Mouse (Mus musculus) kidney, postnatal 25 days (tissue): ENCODE measurements at regions not wholly inside any gene's neighbourhood (a gene's known extent, or its start where the extent isn't known, plus 50 kb on each side); places are given as distances from the start of the nearest gene placed in this dataset.

Source experiments
- DNase-seq, 2 experiments: peaks; one replicate each; pipeline ENCODE4 v3.0.0; 2021; ENCODE audit warnings: mixed read lengths in 2 of 2

DNA sequence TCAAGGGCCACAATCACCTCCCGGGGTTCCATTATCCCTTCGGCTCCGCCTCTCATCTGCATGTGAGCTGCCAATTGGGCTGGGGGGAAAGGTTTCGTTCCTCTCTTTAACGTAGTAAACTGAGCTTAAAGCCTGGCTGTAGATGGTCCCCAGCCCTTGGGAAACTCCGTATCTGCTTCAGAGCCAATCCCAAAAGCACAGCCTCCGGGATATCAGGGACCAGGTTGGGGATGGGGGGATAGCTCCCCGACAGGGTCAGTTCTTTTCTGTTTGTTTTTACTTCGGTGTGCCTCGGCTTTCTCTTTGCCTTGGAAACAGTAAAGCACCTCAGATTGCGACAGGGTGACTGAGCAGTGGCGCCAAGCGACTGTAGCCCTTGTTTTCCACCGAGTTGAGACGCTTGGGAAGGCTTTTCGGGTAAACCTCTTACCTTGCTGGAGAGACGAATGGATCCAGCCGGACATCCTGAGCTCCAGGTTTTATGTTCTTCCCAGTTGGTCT, 64.5 kb downstream of the Tfap2c start:
- DNase-seq, result peak in 1 of 2 experiments; percentile 1

DNA sequence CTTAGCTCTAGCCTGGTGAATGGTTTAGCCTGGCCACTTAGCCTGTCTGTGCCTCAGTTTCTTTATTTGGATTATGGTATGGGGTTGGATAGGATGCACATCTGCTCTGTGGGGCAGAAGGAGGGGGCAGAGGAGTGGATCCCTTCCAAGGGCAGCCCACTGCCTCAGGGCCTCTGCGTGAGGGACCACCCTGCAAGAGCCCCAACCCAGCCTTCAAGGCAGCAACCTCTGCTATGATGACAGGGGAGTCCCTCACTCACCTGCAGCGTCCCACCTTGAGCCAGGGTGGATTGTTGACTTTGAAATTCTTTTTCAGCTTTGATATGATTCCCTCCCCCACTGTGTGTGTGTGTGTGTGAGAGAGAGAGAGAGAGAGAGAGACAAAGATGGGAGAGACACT, 65.8 kb downstream of the Tfap2c start:
- no peak for DNase-seq

DNA sequence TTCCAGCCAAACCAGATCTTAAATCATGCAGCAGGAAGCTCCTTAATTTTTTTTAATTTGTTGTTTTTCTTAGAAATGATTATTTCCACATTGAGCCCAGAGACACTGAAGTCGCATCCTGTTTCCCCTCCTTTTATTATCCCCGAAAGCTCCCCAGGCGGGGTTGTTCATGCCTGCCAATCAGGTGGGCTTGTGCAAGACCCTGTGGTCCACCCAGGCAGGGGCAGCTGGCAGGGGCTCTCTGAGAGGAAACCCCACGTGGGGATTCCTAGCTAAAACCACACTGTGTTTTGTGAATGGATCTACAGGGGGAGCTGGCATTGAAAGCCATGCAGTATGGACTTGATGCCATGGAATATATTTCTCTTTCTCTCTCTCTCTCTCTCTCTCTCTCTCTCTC, 66.2 kb downstream of the Tfap2c start:
- DNase-seq, result no peak

DNA sequence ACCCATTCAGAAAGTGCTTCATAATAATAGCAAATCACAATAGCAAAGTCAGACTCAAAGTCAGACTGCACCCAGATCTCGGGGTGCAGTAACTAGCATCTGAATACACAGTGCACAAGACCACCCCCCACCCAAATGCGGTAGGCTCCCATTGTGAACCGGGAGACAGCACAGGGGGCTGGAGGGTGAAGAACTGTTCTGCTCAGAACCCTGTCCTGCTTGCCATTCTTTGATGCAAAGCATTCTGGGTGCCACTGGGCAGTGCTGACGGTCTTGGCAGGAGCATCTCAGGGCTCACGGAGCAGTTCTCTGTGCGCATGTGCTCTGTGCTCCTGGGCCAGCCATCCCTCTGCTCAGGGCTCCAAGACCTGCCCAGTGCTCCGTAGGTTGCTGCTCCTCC, 69.8 kb downstream of the Tfap2c start:
- no peak for DNase-seq

DNA sequence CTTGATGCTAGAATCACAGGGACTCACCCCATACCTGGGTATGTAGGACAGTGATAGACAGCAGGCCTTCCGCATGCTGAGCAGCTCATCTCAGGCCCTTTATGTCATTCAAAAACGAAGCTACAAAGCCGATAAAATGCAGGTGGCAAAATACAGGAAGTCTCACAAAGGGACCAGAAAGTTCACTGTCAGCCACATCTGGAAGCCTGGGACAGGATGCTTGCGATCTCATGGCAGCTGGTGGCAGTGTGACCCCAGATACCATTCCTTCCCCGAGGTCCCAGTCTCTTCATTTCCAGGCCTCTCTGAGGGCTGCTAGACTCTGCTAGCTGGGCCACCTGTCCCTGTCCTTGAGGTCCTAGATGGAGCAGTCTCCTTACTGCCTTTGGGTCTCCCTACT, 70.6 kb downstream of the Tfap2c start:
- DNase-seq, result no peak

DNA sequence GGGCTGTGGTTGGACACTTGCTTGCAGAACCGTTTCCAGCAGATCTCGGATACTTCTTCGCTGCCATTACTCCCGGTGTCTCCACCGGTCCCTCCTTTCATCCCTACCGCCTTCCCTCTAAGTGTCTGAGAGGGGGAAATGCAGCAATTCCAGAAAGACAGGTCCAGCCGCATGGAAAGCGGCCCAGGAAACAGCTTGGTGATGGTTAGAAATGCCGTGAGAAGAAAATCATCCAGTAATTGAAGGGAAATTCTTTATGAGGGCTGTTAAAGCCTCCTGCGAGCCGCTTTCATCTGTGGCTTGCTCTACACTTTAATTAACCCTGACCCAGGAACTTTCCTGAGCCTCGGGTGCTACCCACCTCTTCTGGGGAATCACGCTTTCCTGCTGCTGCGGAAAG, 74.3 kb downstream of the Tfap2c start:
- no peak for DNase-seq

DNA sequence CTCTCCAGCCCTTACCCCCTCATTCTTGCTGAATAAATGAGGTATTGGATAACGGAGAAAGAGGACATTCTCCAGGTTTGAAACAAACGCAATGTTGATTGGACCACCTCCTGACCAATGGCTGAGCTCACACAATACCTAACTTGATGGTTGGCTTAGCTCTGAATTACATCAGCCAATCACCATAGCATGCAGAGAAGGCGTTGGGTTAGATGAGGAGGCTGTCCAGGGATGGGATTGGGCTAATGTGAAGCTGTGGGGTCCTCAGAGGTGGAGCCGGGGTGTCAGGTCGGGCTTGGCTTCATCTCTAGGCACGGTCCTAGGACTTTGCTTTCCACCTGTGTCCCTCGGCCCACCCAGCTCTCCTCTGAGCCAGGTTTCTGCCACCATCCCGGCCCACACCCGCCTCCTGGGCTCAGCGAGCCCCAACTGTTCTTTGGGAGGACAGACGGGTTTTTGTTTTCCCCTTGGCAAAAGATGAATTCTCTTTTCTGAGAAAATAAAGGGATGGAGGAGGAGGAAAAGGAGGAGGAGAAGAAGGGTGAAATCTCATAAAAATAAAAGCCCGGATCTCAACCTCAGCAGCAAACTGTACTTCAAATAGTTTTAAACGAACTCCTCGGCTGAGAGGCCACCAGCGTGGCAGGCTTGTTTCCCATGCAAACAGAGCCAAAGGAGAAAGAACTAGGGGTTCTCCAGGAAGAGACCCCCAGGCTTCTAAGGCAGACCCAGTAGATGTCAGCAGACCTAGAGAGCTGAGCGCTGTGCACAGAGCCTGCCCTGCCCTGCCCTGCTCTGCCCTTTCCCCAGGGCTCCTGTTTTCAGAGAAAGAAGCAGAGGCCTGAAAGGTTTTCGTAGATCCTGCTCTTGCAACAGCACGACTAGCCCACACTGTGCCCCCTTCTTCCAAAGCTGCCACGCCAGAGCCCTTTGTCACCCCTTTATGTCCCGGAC, 78.2 kb downstream of the Tfap2c start:
- DNase-seq, result no peak

DNA sequence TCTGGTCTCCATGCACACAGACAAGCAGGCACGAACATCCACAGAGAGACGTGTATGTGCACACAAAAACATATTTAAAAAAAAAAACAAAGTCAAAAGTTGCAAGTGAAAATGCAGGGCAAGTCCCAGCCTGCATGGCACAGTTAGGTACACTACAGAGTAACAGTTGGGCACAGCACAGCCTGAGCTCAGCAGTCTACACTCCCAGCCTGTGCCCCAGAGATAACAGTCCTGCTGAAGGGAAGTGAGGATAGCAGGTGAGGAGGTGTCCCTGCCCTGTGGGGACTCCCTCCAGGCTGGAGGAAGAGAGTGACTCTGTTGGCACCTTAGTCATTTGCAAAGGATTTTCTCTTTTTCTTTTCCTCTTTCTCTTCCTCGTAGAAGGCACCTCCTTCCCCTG, 80.9 kb downstream of the Tfap2c start:
- no peak for DNase-seq

DNA sequence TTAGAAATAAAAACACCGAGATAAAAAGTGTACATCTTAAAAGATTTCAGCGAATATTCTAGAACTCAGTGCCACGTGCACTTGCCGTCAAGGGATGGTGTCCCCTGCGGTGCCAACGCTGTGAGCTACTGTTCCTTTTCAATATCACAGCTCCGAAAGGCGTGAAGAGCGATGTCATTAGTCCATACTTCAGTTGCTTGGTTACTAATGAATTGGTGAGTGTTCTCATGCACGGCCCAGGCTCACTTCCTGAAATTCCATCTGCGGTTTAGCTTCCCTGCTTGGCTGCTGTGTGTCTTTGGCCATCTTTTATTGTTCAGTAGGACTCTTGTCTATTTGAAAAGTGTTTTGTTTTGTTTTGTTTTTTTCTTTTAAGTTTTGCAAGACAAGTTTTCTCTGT, 93.2 kb downstream of the Tfap2c start:
- no peak for DNase-seq

DNA sequence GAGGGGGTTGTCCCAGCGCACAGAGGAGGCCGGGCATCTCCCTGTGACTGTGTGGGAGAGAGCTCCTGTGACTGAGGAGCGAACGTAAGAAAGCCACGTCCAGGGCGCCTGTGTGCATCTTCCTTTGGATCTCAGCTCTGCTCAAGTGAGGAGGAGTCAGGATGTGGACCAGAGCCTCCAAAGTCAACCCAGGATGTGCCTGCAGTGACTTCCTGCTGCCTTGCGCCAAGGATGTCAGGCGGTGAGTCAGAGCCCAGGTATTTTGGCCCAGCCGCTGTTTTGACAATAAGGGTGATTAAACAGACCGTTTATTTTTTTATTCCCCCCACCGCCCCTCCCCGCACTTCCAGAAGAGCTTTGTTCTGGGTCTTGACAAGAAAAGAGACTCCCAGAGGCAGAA, 94.5 kb downstream of the Tfap2c start:
- DNase-seq, result peak; percentile 5 to 46

DNA sequence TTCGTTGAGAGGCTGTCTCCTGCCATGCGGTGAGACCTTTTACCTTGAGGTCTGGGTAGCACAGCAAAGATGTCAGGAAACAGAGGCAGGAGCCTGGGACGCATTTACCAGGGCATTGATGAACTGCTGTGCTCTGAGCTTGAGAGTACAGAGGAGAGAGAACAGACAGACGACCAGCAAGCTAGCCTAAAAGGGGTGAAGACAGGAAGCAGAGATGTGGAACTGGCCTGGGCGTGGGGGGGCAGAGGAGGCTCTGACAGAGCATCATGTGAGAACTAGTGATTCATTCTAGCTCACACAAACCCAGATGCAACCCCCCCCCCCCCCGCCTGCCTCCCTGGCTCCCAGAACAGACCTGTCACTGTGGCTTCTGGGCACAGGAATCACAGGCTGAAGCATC, 95.1 kb downstream of the Tfap2c start:
- DNase-seq, result no peak

DNA sequence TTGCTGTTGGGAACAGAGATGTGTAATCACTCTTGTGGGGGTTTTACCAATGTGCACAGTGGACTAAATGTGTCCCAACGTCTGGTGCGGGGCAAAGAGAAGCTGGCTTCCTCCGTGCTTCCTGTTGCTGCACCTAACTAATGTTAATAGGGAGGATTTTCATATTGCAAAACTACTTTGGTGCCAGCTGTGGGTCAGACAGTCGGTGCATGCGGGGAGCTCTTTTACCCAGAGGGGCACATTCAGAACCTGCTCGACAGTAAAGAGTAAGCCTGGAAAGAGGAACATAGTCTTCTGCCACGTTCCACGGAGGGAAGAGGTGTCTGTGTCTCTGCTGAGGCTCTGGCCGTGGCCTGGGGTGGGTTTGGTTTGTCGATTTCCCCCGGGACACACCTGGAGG, 98.7 kb downstream of the Tfap2c start:
- DNase-seq, result no peak

DNA sequence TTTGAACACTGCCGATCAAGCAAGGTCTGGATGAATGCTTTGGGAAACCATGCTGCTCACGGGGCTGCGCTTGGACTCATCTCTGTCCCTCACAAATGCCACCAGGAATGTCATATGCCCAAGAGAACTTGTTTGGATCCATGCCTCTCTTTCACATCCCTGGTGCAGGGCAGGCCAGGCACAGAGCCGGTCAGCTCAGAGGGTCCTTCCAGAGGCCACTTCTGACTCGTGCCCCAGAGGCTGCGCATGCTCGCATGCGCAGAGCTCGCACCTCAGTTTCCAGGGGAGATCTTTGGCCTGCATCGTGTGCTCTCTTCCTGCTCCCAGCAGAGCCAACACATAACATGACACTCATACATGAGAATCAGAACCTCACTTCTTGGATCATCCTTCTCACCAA, 111.1 kb downstream of the Tfap2c start:
- DNase-seq, result no peak

DNA sequence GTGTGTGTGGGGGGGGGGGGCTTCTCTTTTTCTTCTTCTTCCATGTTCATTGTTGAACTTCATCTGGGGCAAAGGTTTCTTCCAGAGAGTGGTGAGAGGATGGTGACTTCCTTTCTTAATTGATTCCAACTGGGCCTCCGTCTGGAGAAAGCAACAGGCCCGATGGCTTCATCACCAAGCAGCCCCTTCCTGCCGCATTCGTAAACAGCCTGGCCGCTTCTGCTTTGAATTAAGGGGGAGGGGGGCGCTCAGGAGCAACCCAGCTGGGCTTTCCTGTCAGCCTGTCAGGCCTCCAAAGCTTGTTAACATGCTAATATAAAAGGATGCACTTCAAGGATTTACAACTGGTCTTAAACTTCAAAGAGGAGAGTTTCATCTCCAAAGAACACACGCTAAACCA, 111.5 kb downstream of the Tfap2c start:
- DNase-seq, result no peak

DNA sequence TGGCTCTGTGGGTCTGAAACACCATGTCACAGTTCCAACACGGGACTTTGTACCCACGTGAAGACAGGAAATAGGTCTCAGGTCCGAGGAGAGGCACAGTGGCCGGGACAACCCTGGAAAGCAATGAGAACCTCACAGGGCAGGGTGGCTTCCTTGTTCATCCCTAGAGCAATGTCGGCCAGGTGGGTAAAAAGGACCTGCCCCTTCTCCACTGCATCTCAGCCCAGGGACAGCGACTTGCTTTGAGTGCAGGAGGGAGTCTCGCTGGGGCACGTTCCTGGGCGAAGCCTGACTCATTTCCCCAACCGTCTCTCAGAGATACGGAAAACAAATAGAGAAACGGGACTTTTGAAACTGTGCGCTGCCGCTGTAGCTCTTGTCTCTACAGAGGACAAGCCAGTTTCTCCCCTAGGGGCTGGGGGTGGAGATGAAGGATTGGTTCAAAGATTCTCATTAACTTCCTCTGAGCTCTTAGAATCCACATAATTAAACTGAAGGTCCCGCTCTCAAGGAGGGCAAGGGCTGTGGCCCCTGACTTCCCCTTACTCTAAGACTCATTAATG, 112.1 kb downstream of the Tfap2c start:
- DNase-seq, result no peak

DNA sequence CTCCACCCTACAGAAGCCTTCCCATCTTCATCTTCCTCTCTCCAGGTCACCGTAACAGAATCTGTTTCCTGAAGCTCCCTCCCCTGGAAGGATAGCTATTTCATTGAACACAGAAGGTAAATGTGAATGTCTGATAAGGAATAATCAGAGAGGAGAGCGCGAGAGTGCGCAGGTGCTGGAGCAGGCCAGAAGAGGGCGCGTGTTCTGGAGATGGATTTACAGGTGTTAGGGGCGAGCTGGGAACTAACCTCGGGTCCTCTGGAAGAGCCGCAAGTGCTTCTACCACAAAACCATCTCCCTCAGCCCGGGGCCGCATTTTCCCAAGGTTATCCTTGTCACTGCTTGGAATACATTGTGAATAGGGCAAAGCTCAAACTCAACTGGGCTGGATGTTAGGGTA, 112.8 kb downstream of the Tfap2c start:
- no peak for DNase-seq

DNA sequence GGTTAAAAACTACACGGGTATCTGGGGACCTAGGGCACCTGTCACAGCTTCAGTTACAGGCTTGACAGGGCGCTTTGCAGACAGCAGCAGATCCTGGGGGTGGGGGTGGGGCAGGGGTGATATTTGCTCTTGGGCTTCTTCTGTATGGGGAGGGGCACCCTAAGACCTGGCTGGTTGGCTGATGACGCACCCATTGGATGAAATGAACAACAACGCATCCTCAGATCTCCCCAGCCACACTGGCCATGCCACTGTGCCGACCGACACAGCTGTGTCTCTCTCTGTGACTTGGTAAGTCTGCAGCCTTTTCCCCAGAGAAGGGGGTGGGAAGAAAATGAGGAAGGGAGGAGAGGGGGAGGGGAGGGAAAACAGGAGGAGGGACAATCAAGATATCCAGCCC, 114.3 kb downstream of the Tfap2c start:
- DNase-seq, result no peak

DNA sequence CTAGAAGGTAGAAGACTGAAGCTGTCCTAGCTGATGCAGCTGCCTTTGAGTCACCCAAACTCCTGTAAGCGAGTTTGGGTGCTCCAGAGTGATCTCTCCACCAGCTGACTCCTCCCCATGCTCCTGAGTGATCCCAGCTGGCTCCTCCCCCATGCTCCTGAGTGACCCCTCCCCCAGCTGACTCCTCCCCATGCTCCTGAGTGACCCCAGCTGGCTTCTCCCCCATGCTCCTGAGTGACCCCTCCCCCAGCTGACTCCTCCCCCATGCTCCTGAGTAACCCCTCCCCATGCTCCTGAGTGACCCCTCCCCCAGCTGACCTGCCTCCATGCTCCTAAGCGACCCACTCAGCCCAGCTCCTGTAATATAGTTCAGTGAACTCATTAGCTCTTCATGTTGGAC, 123.7 kb downstream of the Tfap2c start:
- no peak for DNase-seq

DNA sequence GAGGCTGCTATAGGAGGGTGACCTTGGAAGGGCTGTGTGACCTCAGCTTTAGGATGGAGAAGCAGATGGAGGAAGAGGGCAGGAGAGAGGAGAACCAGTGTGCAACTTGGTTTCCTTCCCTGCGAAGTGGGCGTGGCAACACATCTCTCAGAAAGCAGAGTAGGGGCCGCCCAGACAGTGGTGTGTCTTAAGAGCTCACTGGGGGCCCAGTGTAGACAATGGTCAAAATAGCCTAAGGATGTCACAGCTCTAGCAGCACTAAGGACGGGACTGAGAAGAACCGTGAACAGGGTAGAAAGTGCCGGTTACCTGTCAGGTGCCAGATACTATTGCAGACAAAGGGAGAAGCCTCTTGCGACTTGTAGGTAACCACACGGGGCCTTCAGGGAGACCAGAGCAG, 125.2 kb downstream of the Tfap2c start:
- no peak for DNase-seq

DNA sequence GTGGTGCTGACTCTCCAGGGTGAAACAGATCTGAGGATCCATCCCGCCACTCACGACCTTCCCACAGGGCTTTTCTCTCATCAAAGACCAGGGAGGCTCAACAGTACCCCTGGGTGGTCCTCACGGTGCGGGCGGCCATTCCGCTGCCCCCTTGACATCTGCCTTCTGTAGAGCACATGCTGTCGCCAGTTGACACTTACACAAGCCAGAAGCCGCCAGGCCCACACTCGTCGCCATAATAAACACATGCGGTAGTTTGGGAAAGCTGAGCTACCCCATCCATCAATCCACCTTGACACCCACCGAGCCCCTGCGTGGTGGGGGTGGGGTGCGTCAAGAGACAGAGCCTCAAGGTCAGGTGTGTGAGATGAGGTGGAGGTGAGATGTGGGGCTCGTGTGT, 125.7 kb downstream of the Tfap2c start:
- DNase-seq, result no peak

DNA sequence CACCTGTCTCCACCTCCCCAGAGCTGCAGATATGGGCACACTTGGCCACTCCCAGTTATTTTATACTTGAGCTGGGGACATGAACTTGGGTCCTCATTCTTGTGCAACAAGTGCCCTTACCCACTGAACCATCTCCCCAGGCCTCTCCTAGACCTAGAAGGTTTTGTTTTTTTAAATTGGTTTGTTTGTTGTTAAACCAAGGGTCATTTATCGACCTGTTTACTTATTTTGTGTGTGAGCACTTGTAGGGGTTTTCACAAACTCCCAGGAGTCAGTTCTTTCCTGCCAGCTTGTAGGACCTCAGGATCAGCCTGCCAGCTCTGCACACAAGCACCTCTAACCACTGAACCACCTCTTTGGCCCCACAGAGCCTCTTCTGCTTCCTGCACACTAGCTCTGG, 140.8 kb downstream of the Tfap2c start:
- DNase-seq, result no peak

DNA sequence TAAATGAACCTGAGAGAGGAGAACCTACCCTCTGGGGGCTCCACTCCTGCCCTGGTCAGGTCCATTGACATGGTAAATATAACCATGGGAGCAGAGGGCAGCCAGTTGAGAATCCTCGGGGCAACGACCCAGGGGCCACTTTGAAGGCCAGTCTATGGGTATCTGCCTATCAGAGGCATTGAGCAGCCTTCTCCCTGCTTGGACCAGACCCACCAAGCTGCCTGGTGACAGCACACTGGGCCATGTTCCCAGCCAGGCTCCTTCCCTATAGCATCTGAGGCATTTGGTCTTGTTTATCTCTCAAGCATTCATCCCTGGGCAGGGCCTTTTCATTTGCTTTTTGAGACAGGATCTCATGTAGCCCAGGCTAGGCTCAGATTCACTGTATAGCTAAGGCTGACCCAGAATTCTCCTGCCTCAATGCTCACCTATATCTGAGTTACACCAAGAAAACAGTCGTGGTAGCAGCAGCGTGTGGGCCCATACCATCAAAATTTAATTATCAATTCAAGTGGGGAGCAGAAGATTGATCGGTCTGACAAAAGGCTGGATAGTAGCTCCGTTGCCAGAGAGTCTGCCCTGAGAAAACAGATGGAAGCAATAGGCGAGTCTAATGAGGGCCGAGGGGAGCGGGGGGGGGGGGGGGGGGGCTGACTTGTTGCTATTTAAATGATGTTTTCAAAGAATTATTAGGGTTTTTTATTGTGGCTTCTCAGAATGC, 141.7 kb downstream of the Tfap2c start:
- DNase-seq, result no peak

DNA sequence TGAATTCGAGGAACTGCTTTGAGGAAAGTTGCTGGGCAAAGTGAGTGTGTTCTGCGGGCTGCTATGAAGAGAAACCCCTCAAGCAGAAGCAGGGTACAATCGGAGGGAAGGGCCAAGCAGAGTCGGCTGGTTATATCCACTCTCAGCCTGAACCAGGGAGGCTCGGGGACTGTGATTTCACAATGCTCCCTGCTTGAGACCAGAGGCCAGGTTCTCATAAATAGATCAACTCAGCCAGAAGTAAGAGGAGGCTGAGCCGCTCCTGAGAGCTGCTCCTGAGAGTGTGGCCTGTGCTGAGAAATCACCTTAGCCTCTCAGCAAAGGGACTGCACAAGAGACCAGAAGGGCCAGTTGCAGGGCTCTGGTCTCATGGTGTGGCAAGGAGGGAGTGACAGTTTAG, 149.6 kb downstream of the Tfap2c start:
- no peak for DNase-seq

DNA sequence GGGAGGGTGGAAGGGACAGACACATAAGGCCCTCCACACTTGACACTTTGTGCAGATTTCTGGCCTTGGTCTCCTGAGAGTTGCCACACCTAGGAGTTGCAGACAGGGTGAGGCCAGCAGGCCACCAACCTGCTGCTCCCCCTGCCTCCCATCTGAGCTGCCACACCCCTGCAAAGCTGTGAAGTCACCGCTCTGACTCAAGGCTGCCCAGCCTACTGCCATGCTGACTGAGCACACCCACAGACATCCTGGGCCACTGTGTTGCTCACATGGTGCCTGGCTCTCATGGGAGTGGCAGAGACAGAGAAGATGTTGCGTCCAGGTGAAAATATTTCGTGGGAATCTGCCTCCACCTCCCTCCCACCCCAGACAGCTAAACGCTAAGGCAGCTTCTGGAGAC, 150.3 kb downstream of the Tfap2c start:
- no peak for DNase-seq
